Mouse (Mus musculus): ENCODE measurements around the gene Glra4. TPM values are rescaled to one million over a fixed set of nuclear protein-coding genes. Genes with fewer than 3 reads are reported as not detected.
A peak's percentile ranks its signal among the peaks of the same experiment; 100 is the strongest.

Gene Glra4
- polyA plus RNA-seq, 1 experiment from 2014 or later = 0.17 TPM

- 70% methylated on average over 3 of the region's 3 CpGs for WGBS
- no peak overlapping the region for H3K4me2 ChIP-seq (ENCODE audit: low read depth, low read length)
- H3K9me3 ChIP-seq (ENCODE audit: control insufficient read depth, low read length) = no peaks in the 10 kb centered on the region
- no peak overlapping the region for H3K27ac ChIP-seq (ENCODE audit: low read depth, low read length)
- H3K36me3 ChIP-seq (ENCODE audit: control insufficient read depth, insufficient read depth, low read length) = no peaks in the 10 kb centered on the region
- H3K4me1 ChIP-seq (ENCODE audit: control insufficient read depth, insufficient read depth, low read length) = no peaks in the 10 kb centered on the region
- H3K9ac ChIP-seq (replicated peaks; ENCODE audit: low read depth, low read length) = no peak overlapping the region
- no peak for ATAC-seq (ENCODE audit: low read depth)
- H3K4me3 ChIP-seq (ENCODE audit: low read depth, low read length) = no peak overlapping the region
- no peaks in the 10 kb centered on the region for H3K27me3 ChIP-seq (ENCODE audit: control insufficient read depth, insufficient read depth, low read length)
Observed at GRCm38 (mm10) chrX:136778046-136778445, 1.9 kb downstream of the Glra4 start.

DNA sequence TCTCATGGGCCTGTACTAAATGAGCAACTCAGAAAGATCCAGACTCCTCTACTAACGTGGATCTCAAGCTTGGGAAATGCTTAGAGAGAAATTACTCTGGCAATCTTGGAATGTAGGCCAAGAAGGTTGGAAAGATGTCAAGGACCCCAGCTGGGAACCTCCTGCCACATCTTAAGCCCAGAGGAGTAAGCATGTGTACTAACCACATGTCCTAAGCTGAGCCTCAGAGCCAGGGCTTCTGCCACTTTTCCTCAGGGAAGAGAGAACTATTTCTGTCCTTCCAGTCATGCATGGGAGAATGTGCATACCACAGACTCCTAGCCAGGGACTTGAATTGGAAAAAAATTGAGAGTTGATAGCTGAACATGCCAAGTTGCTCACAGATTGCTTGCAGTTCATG lies 6.9 kb downstream of the Glra4 start:
- 67% methylated on average over 1 of the region's 1 CpGs for WGBS
- Histone ChIP-seq H3K4me1 (ENCODE audit: control insufficient read depth, insufficient read depth, low read length) (no peaks in the 10 kb centered on the region), H3K9ac (replicated peaks; ENCODE audit: low read depth, low read length) (no peak overlapping the region), H3K27ac (ENCODE audit: low read depth, low read length) (no peak overlapping the region), H3K36me3 (ENCODE audit: control insufficient read depth, insufficient read depth, low read length) (no peaks in the 10 kb centered on the region), H3K9me3 (ENCODE audit: control insufficient read depth, low read length) (no peaks in the 10 kb centered on the region), H3K27me3 (ENCODE audit: control insufficient read depth, insufficient read depth, low read length) (no peaks in the 10 kb centered on the region), H3K4me2 (ENCODE audit: low read depth, low read length) (no peak overlapping the region), H3K4me3 (ENCODE audit: low read depth, low read length) (no peak overlapping the region)
- ATAC-seq (ENCODE audit: low read depth) = no peak

DNA sequence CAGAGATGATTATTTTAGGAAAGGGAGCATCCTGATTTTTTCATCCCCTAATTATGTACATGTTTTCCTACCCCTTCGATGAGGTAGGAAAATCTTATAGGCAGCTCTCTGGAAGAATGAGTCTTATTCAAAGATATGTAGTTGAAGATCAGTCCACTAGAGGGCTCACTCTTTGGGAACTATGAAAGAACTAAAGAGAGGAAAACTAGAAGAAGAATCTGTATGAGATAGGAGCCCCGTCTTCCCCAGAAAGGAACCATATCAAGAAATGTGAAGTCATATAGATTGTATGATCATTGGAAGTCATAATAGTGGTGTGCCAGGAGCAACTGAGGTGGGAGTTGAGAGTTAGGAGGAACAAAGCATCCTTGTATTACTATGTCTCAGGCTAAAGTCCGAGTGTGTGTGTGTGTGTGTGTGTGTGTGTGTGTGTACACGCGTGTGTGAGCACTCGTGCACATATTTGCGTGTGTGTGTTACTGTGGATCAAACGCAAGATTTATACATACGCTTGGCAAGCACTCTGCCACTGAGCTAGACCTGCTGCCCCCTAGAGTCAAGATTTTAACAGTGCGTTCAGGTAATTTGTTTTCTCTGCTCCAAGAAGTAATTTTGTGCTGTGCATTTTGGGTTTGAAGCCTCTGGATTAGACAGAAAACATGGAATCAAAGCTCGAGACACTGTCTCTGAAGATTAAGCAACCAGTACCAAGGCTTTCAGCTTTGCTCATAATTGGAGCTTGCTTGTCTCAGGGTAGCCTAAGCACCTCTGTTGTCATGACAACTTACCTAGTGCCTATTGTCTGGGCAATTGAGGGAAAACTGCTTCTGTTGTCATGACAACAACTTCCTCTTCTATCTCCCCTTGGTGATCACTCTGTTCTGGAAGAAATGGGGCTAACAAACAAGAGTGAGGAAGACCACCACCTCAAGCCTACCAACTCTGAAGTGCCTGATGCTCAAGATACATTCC lies 18.6 kb downstream of the Glra4 start:
- no peak overlapping the region for H3K9ac ChIP-seq (replicated peaks; ENCODE audit: low read depth, low read length)
- H3K27ac ChIP-seq (ENCODE audit: low read depth, low read length) = no peak overlapping the region
- H3K4me2 ChIP-seq (ENCODE audit: low read depth, low read length) = no peak overlapping the region
- WGBS = 70% methylated on average over 11 of the region's 11 CpGs
- no peaks in the 10 kb centered on the region for H3K9me3 ChIP-seq (ENCODE audit: control insufficient read depth, low read length)
- H3K4me1 ChIP-seq (ENCODE audit: control insufficient read depth, insufficient read depth, low read length) = no peaks in the 10 kb centered on the region
- no peaks in the 10 kb centered on the region for H3K27me3 ChIP-seq (ENCODE audit: control insufficient read depth, insufficient read depth, low read length)
- H3K4me3 ChIP-seq (ENCODE audit: low read depth, low read length) = no peak overlapping the region
- H3K36me3 ChIP-seq (ENCODE audit: control insufficient read depth, insufficient read depth, low read length) = no peaks in the 10 kb centered on the region
- ATAC-seq (ENCODE audit: low read depth) = peak; percentile 75

DNA sequence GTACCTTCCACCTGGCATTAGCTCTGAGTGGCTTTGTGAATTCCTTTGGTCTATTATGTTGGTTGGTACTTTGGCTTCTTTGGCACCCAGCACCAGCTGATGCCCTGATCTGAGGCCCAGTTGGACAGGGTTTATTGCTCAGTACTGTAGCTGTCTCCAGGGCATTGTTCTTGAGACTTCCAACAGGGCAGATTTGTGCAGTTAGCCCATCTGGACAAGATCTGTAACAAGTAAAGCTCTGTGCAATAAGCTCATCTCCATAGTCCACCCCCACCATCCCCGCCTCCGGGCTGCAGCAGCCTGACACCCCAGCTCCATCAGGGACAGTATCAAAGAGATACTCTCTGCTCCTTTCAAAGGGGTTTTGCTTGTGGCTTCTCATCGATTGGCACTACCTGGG lies 24.5 kb downstream of the Glra4 start:
- H3K9ac ChIP-seq (replicated peaks; ENCODE audit: low read depth, low read length) = no peak overlapping the region
- H3K9me3 ChIP-seq (ENCODE audit: control insufficient read depth, low read length) = no peaks in the 10 kb centered on the region
- H3K36me3 ChIP-seq (ENCODE audit: control insufficient read depth, insufficient read depth, low read length) = no peaks in the 10 kb centered on the region
- no peaks in the 10 kb centered on the region for H3K27me3 ChIP-seq (ENCODE audit: control insufficient read depth, insufficient read depth, low read length)
- no peak overlapping the region for H3K4me2 ChIP-seq (ENCODE audit: low read depth, low read length)
- H3K4me1 ChIP-seq (ENCODE audit: control insufficient read depth, insufficient read depth, low read length) = no peaks in the 10 kb centered on the region
- WGBS = 75% methylated on average over 3 of the region's 3 CpGs
- H3K27ac ChIP-seq (ENCODE audit: low read depth, low read length) = no peak overlapping the region
- no peak overlapping the region for H3K4me3 ChIP-seq (ENCODE audit: low read depth, low read length)
- no peak for ATAC-seq (ENCODE audit: low read depth)

DNA sequence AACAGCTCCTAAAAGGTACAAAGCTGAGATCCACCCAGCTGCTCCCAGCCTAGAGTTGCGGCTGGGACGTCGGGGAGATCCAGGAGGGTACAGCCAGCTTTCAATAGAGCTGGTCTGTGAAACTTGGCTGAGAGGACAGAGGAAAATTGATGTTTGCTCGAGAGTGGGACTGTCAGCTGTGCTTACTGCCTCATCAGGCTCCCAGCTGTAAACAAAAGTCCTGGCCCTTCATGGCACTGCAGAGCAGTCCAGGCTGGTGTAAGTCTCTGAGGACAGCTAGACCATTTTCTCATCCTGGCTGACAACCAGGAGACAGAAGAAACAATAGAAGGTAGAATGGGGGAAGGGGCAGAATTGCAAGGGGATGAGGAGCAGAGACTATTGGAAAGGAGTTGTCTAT lies 30.6 kb downstream of the Glra4 start:
- no peaks in the 10 kb centered on the region for H3K9me3 ChIP-seq (ENCODE audit: control insufficient read depth, low read length)
- H3K27ac ChIP-seq (ENCODE audit: low read depth, low read length) = no peak overlapping the region
- no peak overlapping the region for H3K4me2 ChIP-seq (ENCODE audit: low read depth, low read length)
- H3K27me3 ChIP-seq (ENCODE audit: control insufficient read depth, insufficient read depth, low read length) = no peaks in the 10 kb centered on the region
- no peaks in the 10 kb centered on the region for H3K4me1 ChIP-seq (ENCODE audit: control insufficient read depth, insufficient read depth, low read length)
- ATAC-seq (ENCODE audit: low read depth) = no peak
- H3K36me3 ChIP-seq (ENCODE audit: control insufficient read depth, insufficient read depth, low read length) = no peaks in the 10 kb centered on the region
- H3K9ac ChIP-seq (replicated peaks; ENCODE audit: low read depth, low read length) = no peak overlapping the region
- WGBS = 64% methylated on average over 4 of the region's 4 CpGs
- H3K4me3 ChIP-seq (ENCODE audit: low read depth, low read length) = no peak overlapping the region

DNA sequence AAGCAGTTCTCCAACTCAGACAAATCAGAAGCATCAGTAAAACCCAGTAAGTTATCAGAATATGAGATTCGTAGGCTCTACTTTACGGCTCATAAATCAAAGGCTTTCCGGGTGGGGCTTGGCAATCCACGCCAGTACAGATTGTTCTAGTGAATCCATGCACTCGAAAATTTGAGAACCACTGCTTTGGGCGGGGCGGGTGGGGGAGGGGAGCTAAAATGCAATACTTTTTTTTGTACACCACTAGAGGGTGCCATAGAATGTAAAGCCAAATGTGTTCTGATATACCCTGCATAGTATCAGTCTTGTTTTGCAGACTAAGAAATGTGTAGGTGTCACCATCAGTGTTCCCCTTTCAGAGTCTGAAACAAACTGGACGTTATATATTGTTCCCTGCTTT lies 35.3 kb downstream of the Glra4 start:
- Histone ChIP-seq H3K9me3 (ENCODE audit: control insufficient read depth, low read length) (no peaks in the 10 kb centered on the region), H3K4me1 (ENCODE audit: control insufficient read depth, insufficient read depth, low read length) (no peaks in the 10 kb centered on the region), H3K36me3 (ENCODE audit: control insufficient read depth, insufficient read depth, low read length) (no peaks in the 10 kb centered on the region), H3K4me2 (ENCODE audit: low read depth, low read length) (no peak overlapping the region), H3K27me3 (ENCODE audit: control insufficient read depth, insufficient read depth, low read length) (no peaks in the 10 kb centered on the region), H3K27ac (ENCODE audit: low read depth, low read length) (no peak overlapping the region), H3K4me3 (ENCODE audit: low read depth, low read length) (no peak overlapping the region), H3K9ac (replicated peaks; ENCODE audit: low read depth, low read length) (no peak overlapping the region)
- ATAC-seq (ENCODE audit: low read depth) = no peak
- 75% methylated on average over 8 of the region's 8 CpGs for WGBS

- Histone ChIP-seq H3K27me3 (ENCODE audit: control insufficient read depth, insufficient read depth, low read length) (no peaks in the 10 kb centered on the region), H3K27ac (ENCODE audit: low read depth, low read length) (peak within 1 kb of the TSS; percentile 77), H3K9ac (replicated peaks; ENCODE audit: low read depth, low read length) (peak within 1 kb of the TSS; percentile 47; the same call in 1 of the 2 replicates), H3K4me2 (ENCODE audit: low read depth, low read length) (peak within 1 kb of the TSS; percentile 48), H3K36me3 (ENCODE audit: control insufficient read depth, insufficient read depth, low read length) (no peaks in the 10 kb centered on the region; the same call in 1 of the 2 replicates), H3K4me3 (ENCODE audit: low read depth, low read length) (peak within 1 kb of the TSS; percentile 35), H3K4me1 (ENCODE audit: control insufficient read depth, insufficient read depth, low read length) (peaks cover 3% of the 10 kb centered on the region; the same call in 1 of the 2 replicates), H3K9me3 (ENCODE audit: control insufficient read depth, low read length) (no peaks in the 10 kb centered on the region)
- WGBS = 88% methylated on average over 12 of the region's 12 CpGs
- no peak for ATAC-seq (ENCODE audit: low read depth)
Observed at GRCm38 (mm10) chrX:136743459-136743858, 36.5 kb downstream of the Glra4 start, which contains the start of gene Morf4l2. Gene Morf4l2, minus strand, starts transcription at chrX:136743690.

DNA sequence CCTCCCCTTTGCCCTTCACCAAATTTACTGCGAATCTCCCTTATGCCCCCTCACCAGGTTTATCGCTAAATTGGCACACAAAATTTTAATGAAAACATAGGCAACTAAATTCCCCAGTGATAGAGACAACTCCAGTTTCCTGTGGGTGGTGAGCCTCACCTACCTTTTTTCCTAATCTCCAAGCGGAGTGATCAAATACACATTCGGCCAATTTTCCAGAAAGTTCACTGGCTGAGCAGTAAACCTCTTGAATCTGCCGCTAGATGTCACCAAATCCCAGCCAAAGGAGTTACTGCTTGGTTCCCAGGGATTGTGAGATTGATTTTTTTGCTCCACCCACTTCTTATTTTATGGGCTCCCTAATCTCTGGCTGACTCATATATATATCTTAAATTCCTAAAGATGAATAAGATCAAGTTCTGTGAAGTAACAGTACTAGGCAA lies 37.3 kb downstream of the Glra4 start:
- ATAC-seq (ENCODE audit: low read depth) = no peak
- H3K36me3 ChIP-seq (ENCODE audit: control insufficient read depth, insufficient read depth, low read length) = no peaks in the 10 kb centered on the region; the same call in 1 of the 2 replicates
- H3K27ac ChIP-seq (ENCODE audit: low read depth, low read length) = peak overlapping the region; percentile 77
- peak overlapping the region; percentile 35 for H3K4me3 ChIP-seq (ENCODE audit: low read depth, low read length)
- H3K4me2 ChIP-seq (ENCODE audit: low read depth, low read length) = peak overlapping the region; percentile 48
- peak overlapping the region; percentile 47; the same call in 1 of the 2 replicates for H3K9ac ChIP-seq (replicated peaks; ENCODE audit: low read depth, low read length)
- no peaks in the 10 kb centered on the region for H3K27me3 ChIP-seq (ENCODE audit: control insufficient read depth, insufficient read depth, low read length)
- H3K9me3 ChIP-seq (ENCODE audit: control insufficient read depth, low read length) = no peaks in the 10 kb centered on the region
- WGBS = 23% methylated on average over 5 of the region's 5 CpGs
- H3K4me1 ChIP-seq (ENCODE audit: control insufficient read depth, insufficient read depth, low read length) = peaks cover 4% of the 10 kb centered on the region; the same call in 1 of the 2 replicates

- Histone ChIP-seq H3K27ac (ENCODE audit: low read depth, low read length) (peak overlapping the region; percentile 77), H3K4me2 (ENCODE audit: low read depth, low read length) (peak overlapping the region; percentile 48), H3K9ac (replicated peaks; ENCODE audit: low read depth, low read length) (peak overlapping the region; percentile 47; the same call in 1 of the 2 replicates), H3K9me3 (ENCODE audit: control insufficient read depth, low read length) (no peaks in the 10 kb centered on the region), H3K4me1 (ENCODE audit: control insufficient read depth, insufficient read depth, low read length) (peaks cover 4% of the 10 kb centered on the region; the same call in 1 of the 2 replicates), H3K36me3 (ENCODE audit: control insufficient read depth, insufficient read depth, low read length) (no peaks in the 10 kb centered on the region; the same call in 1 of the 2 replicates), H3K4me3 (ENCODE audit: low read depth, low read length) (peak overlapping the region; percentile 35), H3K27me3 (ENCODE audit: control insufficient read depth, insufficient read depth, low read length) (no peaks in the 10 kb centered on the region)
- no peak for ATAC-seq (ENCODE audit: low read depth)
- 26% methylated on average over 10 of the region's 10 CpGs for WGBS
Observed at GRCm38 (mm10) chrX:136742241-136742640, 37.7 kb downstream of the Glra4 start.

Data from neural tube, embryonic 14.5 days (tissue).